Mouse (Mus musculus): ENCODE results near the gene Mtus2. TPM values are rescaled to one million over a fixed set of nuclear protein-coding genes. Genes with fewer than 3 reads are reported as not detected.

The Mtus2 gene
- polyA plus RNA-seq, 1 experiment from 2014 or later = 1.6 TPM

DNA sequence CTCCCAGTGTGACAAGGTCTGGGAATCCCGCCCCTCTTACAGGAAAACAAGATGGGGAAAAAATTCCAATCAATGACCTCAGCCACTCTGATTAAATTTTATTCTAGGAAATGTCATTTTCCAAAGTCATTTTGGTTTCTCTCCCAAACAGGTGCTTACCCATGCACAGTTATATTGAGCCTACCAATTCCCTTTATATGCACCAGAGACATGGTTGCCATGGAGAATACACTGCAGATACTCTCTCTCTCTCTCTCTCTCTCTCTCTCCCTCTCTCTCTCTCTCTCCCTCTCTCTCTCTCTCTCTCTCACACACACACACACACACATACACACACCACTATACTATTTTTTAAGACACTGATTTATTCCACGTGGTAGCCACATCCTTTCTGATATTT, 326.1 kb downstream of the Mtus2 start:
- H3K9me3 ChIP-seq (ENCODE audit: low read length) = no peaks in the 10 kb centered on the region
- ATAC-seq (no peak), DNase-seq (no peak)
- no peak overlapping the region for H3K27ac ChIP-seq (ENCODE audit: low read depth)
- no peak overlapping the region for H3K4me3 ChIP-seq (ENCODE audit: low read depth, low read length)
- H3K4me2 ChIP-seq (ENCODE audit: low read depth, low read length) = no peak overlapping the region
- H3K4me1 ChIP-seq (ENCODE audit: insufficient read depth) = no peaks in the 10 kb centered on the region
- H3K27me3 ChIP-seq (ENCODE audit: insufficient read depth, low read length) = no peaks in the 10 kb centered on the region
- no peaks in the 10 kb centered on the region for H3K36me3 ChIP-seq (replicated peaks; ENCODE audit: insufficient read depth, low read length)
- WGBS (ENCODE audit: insufficient replicate concordance) = 61% methylated on average over 2 of the region's 2 CpGs
- TF ChIP-seq CTCF (IDR thresholded peaks at IDR 0.05; ENCODE audit: low read depth) (no peak), EP300 (IDR thresholded peaks at IDR 0.05; ENCODE audit: low read depth) (no peak)
- H3K9ac ChIP-seq (replicated peaks) = no peak overlapping the region

DNA sequence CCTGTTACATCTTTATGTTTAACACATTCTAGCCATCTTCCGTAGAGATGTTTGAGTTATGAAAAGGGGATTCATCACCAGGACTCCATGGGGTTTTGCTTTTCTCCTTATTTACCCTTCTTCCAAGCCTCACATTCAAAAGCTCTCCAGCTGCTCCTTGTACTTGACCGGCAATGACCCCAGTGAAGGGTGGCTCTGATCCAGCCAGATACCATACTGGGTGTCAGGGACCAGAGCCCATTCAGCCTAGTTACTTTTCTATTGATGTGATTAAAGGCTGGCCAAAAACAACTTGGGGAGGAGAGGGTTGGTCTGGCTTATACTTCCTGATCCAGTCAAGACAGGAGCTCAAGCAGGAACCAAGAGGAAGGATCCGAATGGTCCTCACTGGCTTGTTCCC, 326.5 kb downstream of the Mtus2 start:
- Histone ChIP-seq H3K4me2 (ENCODE audit: low read depth, low read length) (no peak overlapping the region), H3K4me1 (ENCODE audit: insufficient read depth) (no peaks in the 10 kb centered on the region), H3K9ac (replicated peaks) (no peak overlapping the region), H3K9me3 (ENCODE audit: low read length) (no peaks in the 10 kb centered on the region), H3K36me3 (replicated peaks; ENCODE audit: insufficient read depth, low read length) (no peaks in the 10 kb centered on the region), H3K27me3 (ENCODE audit: insufficient read depth, low read length) (no peaks in the 10 kb centered on the region), H3K4me3 (ENCODE audit: low read depth, low read length) (no peak overlapping the region), H3K27ac (ENCODE audit: low read depth) (no peak overlapping the region)
- WGBS (ENCODE audit: insufficient replicate concordance) = 84% methylated on average over 3 of the region's 3 CpGs
- TF ChIP-seq EP300 (IDR thresholded peaks at IDR 0.05; ENCODE audit: low read depth) = no peak
- TF ChIP-seq CTCF (IDR thresholded peaks at IDR 0.05; ENCODE audit: low read depth) = no peak
- no peak for DNase-seq
- no peak for ATAC-seq

DNA sequence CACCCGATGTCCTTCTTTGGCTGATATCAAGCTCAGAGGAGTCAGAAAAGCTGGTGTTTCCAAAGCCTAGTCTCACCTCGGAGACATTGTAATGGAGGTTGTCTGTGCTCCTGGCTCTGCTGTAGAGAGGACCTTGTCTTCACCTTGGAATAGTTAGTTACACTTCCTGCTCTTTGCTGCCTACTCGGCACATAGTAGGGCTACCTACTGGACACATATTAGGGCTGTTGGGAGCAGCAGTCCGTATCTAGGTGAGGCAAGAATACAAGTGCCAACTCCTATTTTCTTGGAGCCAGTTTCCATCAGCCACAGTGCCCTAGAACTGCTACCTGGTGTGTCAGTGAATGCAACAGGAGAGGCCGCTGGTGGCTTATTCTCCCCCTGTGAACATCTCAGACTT, 330.4 kb downstream of the Mtus2 start:
- ATAC-seq = no peak
- DNase-seq = no peak
- Histone ChIP-seq H3K27ac (ENCODE audit: low read depth) (no peak overlapping the region), H3K4me1 (ENCODE audit: insufficient read depth) (no peaks in the 10 kb centered on the region), H3K9me3 (ENCODE audit: low read length) (no peaks in the 10 kb centered on the region), H3K27me3 (ENCODE audit: insufficient read depth, low read length) (no peaks in the 10 kb centered on the region), H3K4me3 (ENCODE audit: low read depth, low read length) (no peak overlapping the region), H3K36me3 (replicated peaks; ENCODE audit: insufficient read depth, low read length) (no peaks in the 10 kb centered on the region), H3K9ac (replicated peaks) (no peak overlapping the region), H3K4me2 (ENCODE audit: low read depth, low read length) (no peak overlapping the region)
- 78% methylated on average over 5 of the region's 5 CpGs for WGBS (ENCODE audit: insufficient replicate concordance)
- TF ChIP-seq EP300 (IDR thresholded peaks at IDR 0.05; ENCODE audit: low read depth) = no peak
- no peak for TF ChIP-seq CTCF (IDR thresholded peaks at IDR 0.05; ENCODE audit: low read depth)

DNA sequence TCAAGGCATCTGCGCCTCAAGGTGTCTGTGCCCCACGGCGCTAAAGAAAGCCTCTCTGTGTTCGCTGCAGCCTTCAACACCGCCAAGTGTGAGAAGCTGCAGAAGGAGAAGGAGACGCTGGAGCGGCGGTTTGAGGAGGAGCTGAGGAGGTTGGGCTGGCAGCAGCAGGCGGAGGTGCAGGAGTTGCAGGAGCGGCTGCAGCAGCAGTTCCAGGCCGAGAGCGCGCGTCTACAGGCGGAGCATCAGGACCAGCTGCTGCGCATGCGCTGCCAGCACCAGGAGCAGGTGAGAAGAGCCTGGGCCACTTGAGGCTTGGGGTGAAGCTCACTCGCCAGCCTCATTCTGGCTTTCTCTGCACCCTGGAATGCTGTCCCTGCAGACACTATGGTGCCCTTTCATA, 331.7 kb downstream of the Mtus2 start:
- no peak for TF ChIP-seq CTCF (IDR thresholded peaks at IDR 0.05; ENCODE audit: low read depth)
- no peak for TF ChIP-seq EP300 (IDR thresholded peaks at IDR 0.05; ENCODE audit: low read depth)
- H3K4me2 ChIP-seq (ENCODE audit: low read depth, low read length) = no peak overlapping the region
- no peak overlapping the region for H3K4me3 ChIP-seq (ENCODE audit: low read depth, low read length)
- no peaks in the 10 kb centered on the region for H3K9me3 ChIP-seq (ENCODE audit: low read length)
- no peaks in the 10 kb centered on the region for H3K4me1 ChIP-seq (ENCODE audit: insufficient read depth)
- no peak for ATAC-seq
- no peak for DNase-seq
- no peaks in the 10 kb centered on the region for H3K36me3 ChIP-seq (replicated peaks; ENCODE audit: insufficient read depth, low read length)
- H3K27me3 ChIP-seq (ENCODE audit: insufficient read depth, low read length) = no peaks in the 10 kb centered on the region
- no peak overlapping the region for H3K9ac ChIP-seq (replicated peaks)
- 66% methylated on average over 18 of the region's 18 CpGs for WGBS (ENCODE audit: insufficient replicate concordance)
- H3K27ac ChIP-seq (ENCODE audit: low read depth) = no peak overlapping the region

- Histone ChIP-seq H3K9me3 (ENCODE audit: low read length) (no peaks in the 10 kb centered on the region), H3K36me3 (replicated peaks; ENCODE audit: insufficient read depth, low read length) (no peaks in the 10 kb centered on the region), H3K4me1 (ENCODE audit: insufficient read depth) (no peaks in the 10 kb centered on the region), H3K27ac (ENCODE audit: low read depth) (no peak overlapping the region), H3K4me3 (ENCODE audit: low read depth, low read length) (no peak overlapping the region), H3K27me3 (ENCODE audit: insufficient read depth, low read length) (no peaks in the 10 kb centered on the region), H3K9ac (replicated peaks) (no peak overlapping the region), H3K4me2 (ENCODE audit: low read depth, low read length) (no peak overlapping the region)
- ATAC-seq (no peak), DNase-seq (no peak)
- TF ChIP-seq CTCF (IDR thresholded peaks at IDR 0.05; ENCODE audit: low read depth) (no peak), EP300 (IDR thresholded peaks at IDR 0.05; ENCODE audit: low read depth) (no peak)
- WGBS (ENCODE audit: insufficient replicate concordance) = 79% methylated on average over 7 of the region's 7 CpGs
These were observed 332.8 kb downstream of the Mtus2 start for GRCm38 (mm10) chr5:148289951-148290350.

- TF ChIP-seq EP300 (IDR thresholded peaks at IDR 0.05; ENCODE audit: low read depth) (no peak), CTCF (IDR thresholded peaks at IDR 0.05; ENCODE audit: low read depth) (no peak)
- ATAC-seq (no peak), DNase-seq (no peak)
- Histone ChIP-seq H3K27ac (ENCODE audit: low read depth) (no peak overlapping the region), H3K4me2 (ENCODE audit: low read depth, low read length) (no peak overlapping the region), H3K9ac (replicated peaks) (no peak overlapping the region), H3K9me3 (ENCODE audit: low read length) (no peaks in the 10 kb centered on the region), H3K36me3 (replicated peaks; ENCODE audit: insufficient read depth, low read length) (no peaks in the 10 kb centered on the region), H3K4me1 (ENCODE audit: insufficient read depth) (no peaks in the 10 kb centered on the region), H3K4me3 (ENCODE audit: low read depth, low read length) (no peak overlapping the region), H3K27me3 (ENCODE audit: insufficient read depth, low read length) (no peaks in the 10 kb centered on the region)
- 69% methylated on average over 7 of the region's 7 CpGs for WGBS (ENCODE audit: insufficient replicate concordance)
These were observed 335.7 kb downstream of the Mtus2 start for GRCm38 (mm10) chr5:148292862-148293261.

DNA sequence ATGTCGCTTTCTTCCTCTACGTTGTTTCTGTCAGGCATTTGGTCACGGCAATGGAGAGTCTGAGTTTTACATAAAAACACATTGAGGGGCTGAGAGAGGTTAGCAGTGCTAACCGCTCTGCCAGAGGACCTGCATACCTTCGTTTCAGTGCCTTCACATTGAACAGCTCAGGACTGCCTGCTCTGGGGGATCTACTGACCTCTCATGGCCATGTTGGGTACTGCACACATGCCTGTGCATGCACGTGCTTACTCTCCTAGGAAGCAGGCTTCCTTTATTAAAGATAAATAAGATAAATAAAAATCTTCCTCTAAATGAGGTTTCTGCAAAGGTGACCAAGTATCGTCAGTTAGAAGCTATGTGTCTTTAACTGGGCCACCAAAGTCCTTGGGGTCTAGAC, 336.2 kb downstream of the Mtus2 start:
- no peak overlapping the region for H3K9ac ChIP-seq (replicated peaks)
- TF ChIP-seq CTCF (IDR thresholded peaks at IDR 0.05; ENCODE audit: low read depth) (peak; percentile 57), EP300 (IDR thresholded peaks at IDR 0.05; ENCODE audit: low read depth) (no peak)
- H3K27me3 ChIP-seq (ENCODE audit: insufficient read depth, low read length) = no peaks in the 10 kb centered on the region
- H3K27ac ChIP-seq (ENCODE audit: low read depth) = no peak overlapping the region
- H3K4me2 ChIP-seq (ENCODE audit: low read depth, low read length) = no peak overlapping the region
- ATAC-seq (no peak), DNase-seq (peak; percentile 33)
- H3K4me3 ChIP-seq (ENCODE audit: low read depth, low read length) = no peak overlapping the region
- no peaks in the 10 kb centered on the region for H3K36me3 ChIP-seq (replicated peaks; ENCODE audit: insufficient read depth, low read length)
- 81% methylated on average over 7 of the region's 7 CpGs for WGBS (ENCODE audit: insufficient replicate concordance)
- H3K9me3 ChIP-seq (ENCODE audit: low read length) = no peaks in the 10 kb centered on the region
- no peaks in the 10 kb centered on the region for H3K4me1 ChIP-seq (ENCODE audit: insufficient read depth)

Measured in liver, postnatal 0 days (tissue).